Mouse (Mus musculus): Measurements from ENCODE around the gene Pigk.

DNA sequence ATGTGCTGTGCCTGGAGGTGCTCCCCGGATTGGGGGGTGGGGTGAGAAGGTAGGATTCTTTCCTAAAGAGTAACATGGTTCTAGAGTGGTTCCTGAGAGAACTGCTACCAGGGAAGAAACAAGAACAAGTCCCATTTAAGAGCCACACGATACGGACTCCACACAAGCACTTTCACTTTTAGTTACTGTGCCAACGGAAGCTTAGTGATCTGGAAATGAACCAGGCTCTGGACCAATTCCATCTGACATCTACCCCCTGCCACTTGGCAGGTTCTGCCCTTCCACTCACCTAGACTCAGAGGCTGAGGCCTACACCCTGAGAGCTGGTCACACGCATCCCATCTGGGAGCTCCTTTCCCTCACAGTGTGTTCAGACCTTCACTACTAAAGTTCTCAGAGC, 78.7 kb downstream of the Pigk start:
- TF ChIP-seq GATA1 (IDR thresholded peaks at IDR 0.05; ENCODE audit: borderline replicate concordance, low read length) (no peak), TAL1 (conservative IDR thresholded peaks at IDR 0.05; ENCODE audit: low read depth, low read length) (no peak)

All from G1E (cell line).